Mouse (Mus musculus) midbrain, embryonic 10.5 days (tissue): Measurements from ENCODE around the gene Safb. TPM values are rescaled to one million over a fixed set of nuclear protein-coding genes. Genes with fewer than 3 reads are reported as not detected.
"Not testable (repeated sequence)": the region's sequence is repeated elsewhere in the genome, so short reads cannot be mapped to it uniquely, and the experiment has no call there.

Experiments
- DNase-seq: peaks from one replicate; pipeline ENCODE4 v3.0.0-alpha.2; 2017; ENCODE audit warnings: low spot score
- H3K27ac ChIP-seq: fragments of 300-500 bp; sonication (generic); replicated peaks from 2 replicates; pipeline ENCODE4 v1.5.1; 2016; ENCODE audit warnings: mild to moderate bottlenecking
- H3K27me3 ChIP-seq: fragments of 300-500 bp; sonication (generic); 2 replicates; pipeline ENCODE4 v1.6.1; 2016; ENCODE audit warnings: low read depth, mild to moderate bottlenecking; ENCODE audit not compliant: poor library complexity, severe bottlenecking
- H3K36me3 ChIP-seq: fragments of 300-500 bp; sonication (generic); 2 replicates; pipeline ENCODE4 v1.6.1; 2016; ENCODE audit warnings: mild to moderate bottlenecking, moderate library complexity
- H3K4me1 ChIP-seq: fragments of 300-500 bp; sonication (generic); 2 replicates; pipeline ENCODE4 v1.6.1; 2016
- H3K4me3 ChIP-seq: fragments of 300-500 bp; sonication (generic); 2 replicates; pipeline ENCODE4 v1.5.1; 2016; ENCODE audit warnings: mild to moderate bottlenecking, moderate library complexity
- H3K9me3 ChIP-seq: fragments of 300-500 bp; sonication (generic); replicated peaks from 2 replicates; pipeline ENCODE4 v1.6.1; 2016; ENCODE audit warnings: mild to moderate bottlenecking
- WGBS: fragments of 180-500 bp; shearing (Covaris S2); methylation state at CpG from one replicate; pipeline ENCODE4 v1.1.7; 2016; 5-methylcytosine and 5-hydroxymethylcytosine counted together
- polyA plus RNA-seq: library from polyadenylated mRNA; unstranded; fragments of >200 nt; fragmentation: Nextera tagmentation; extraction: Ambion mirVana; gene quantifications from 2 replicates; pipeline ENCODE4 v1.2.1, GENCODE M21; 2016

The Safb gene
- polyA plus RNA-seq, 1 experiment from 2014 or later, result 148 TPM

DNA sequence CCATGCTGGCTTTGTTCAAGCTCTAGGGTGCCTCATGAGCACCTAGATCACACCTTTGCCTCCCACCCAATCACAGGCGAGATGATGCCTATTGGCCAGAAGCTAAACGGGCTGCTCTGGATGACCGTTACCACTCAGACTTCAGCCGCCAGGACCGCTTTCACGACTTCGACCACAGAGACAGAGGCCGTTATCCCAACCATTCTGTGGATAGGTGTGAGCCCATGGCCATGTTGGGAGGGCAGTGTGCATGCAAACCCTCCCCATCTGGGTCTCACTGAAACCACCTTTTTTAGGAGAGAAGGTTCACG, 19.4 kb downstream of the Safb start:
- Histone ChIP-seq H3K9me3 (no peaks in the 10 kb centered on the region), H3K27ac (no peak overlapping the region), H3K4me3 (no peak overlapping the region), H3K4me1 (peaks cover 14% of the 10 kb centered on the region), H3K27me3 (no peaks in the 10 kb centered on the region), H3K36me3 (peaks cover 91% of the 10 kb centered on the region)
- no peak for DNase-seq
- 90% methylated on average over 9 of the region's 9 CpGs for WGBS

DNA sequence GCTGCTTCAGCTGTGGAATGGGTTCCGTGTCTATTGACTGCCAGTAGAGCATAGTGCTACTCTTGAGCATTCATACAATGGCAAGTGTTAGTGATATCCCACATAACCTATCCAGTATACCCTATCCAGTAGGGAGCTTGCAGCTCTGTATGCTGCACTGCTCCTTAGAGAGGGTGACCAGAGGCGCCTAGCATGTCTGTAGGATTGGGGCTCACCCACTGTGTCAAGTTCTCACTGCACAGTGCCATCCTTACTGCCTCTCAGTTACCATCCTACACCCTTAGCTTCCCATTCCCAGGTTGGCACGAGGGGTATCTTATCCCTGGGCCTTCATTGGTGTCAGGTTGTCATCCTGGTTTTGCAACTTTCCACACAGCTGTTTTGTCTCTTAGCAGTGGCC, 19.8 kb downstream of the Safb start:
- H3K4me1 ChIP-seq, result peaks cover 18% of the 10 kb centered on the region
- no peaks in the 10 kb centered on the region for H3K27me3 ChIP-seq
- 96% methylated on average over 3 of the region's 3 CpGs for WGBS
- no peak overlapping the region for H3K4me3 ChIP-seq
- DNase-seq, result no peak
- no peaks in the 10 kb centered on the region for H3K9me3 ChIP-seq
- H3K27ac ChIP-seq, result no peak overlapping the region
- peaks cover 88% of the 10 kb centered on the region for H3K36me3 ChIP-seq

DNA sequence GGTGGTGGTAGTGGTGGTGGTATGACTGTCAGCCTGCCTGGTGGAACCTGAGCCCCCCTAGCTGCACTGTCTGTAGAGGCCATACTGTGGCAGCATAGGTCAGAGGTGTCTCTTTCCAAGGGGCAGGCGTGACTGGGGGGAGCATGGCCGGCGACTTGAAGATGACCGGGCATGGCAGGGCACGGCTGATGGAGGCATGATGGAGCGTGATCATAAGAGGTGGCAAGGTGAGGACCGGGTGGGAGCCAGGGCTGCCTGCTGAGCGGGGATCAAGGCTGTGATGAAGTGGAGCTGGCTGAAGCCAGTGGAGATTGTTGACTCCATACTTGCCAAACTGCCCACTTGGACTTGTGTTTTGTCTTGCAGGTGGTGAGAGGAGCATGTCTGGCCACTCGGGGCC, 20.8 kb downstream of the Safb start:
- WGBS, result 93% methylated on average over 9 of the region's 9 CpGs
- H3K9me3 ChIP-seq, result no peaks in the 10 kb centered on the region
- H3K4me1 ChIP-seq, result peaks cover 25% of the 10 kb centered on the region
- H3K4me3 ChIP-seq, result no peak overlapping the region
- DNase-seq, result no peak
- no peaks in the 10 kb centered on the region for H3K27me3 ChIP-seq
- no peak overlapping the region for H3K27ac ChIP-seq
- H3K36me3 ChIP-seq, result peaks cover 78% of the 10 kb centered on the region

DNA sequence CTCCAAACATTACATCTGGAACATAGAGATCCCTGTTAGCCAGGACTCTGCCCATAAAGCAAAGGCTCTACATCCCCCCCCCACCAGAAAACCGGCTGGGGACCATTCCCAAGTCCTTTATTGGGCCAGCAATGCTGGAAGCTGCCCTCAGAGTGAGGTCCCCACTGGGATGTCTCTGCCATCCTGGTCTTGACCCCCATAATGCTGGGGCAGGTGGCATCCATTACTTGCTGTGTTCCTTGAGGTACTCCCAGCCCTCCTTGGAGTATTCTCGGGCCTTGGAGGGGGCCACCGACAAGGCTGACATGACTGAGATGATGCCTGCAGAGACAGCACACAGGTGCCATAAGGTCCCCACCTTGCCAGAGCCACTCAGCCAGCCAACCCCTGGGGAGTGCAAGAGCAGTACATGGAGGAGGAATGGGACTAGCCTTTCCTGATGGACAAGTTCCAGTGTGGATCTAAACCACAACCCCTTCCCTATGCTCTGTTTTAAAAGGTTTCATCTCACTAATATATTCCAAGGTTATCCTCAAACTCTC, 23.0 kb downstream of the Safb start:
- WGBS, result 83% methylated on average over 3 of the region's 3 CpGs
- H3K4me1 ChIP-seq, result peaks cover 44% of the 10 kb centered on the region
- no peak for DNase-seq
- no peaks in the 10 kb centered on the region for H3K9me3 ChIP-seq
- no peaks in the 10 kb centered on the region for H3K27me3 ChIP-seq
- peaks cover 56% of the 10 kb centered on the region for H3K36me3 ChIP-seq
- no peak overlapping the region for H3K27ac ChIP-seq
- H3K4me3 ChIP-seq, result peak overlapping the region; percentile 7; the same call in 1 of the 2 replicates

DNA sequence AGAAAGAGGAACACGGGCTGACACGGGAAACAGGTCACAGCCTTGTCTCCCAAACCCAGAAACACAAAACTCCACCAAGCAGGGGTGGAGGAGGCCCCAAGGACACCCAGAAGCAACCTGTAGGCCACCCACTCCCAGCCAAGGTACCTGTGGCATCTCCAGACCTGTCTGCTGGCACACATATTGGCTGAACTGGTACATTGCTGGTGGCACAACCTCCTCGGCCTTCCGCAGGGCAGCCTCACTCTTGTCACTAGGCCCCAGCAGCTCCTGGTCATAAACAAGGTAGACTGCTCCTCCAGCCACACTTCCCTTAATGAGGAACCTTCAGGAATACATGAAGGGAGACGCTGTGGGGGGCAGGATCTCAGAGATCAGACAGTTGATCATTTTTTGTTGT, 24.1 kb downstream of the Safb start:
- Histone ChIP-seq H3K27me3 (no peaks in the 10 kb centered on the region), H3K27ac (peak overlapping the region; percentile 89)
- WGBS, result 61% methylated on average over 5 of the region's 5 CpGs

DNA sequence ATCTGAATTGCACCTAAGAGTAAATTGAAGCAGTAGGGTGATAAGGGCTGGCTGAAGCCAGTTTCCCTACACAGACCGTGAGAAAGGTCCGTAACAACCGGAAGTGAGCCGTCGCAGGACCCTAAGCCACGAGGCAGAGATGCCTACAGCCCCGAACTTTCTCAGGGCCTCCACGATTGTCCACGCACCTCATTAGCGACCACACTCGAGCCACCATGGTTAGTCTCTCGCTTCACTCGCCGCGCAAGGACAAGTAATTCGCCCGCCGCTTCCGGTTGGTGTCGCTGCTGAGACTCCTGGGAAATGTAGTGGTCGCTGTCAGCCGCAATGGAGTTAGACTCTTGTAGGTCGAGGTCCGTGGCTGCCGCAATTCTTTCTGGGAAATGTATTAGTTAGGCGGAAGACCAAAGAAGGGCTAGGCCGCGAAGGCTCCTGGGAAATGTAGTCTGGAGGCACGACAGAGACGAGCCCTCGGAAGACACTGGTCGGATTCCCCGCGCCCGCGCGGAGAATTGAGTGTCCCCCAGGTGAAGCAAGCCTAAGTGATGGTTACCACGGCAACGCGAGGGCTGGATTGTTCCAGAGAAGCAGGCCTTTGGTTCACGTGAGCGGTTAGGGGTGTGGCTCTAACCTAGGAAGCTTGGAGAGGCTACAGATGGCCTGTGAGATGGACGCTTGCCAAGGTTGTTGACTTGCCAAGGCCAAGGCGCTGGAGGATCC, 25.0 kb downstream of the Safb start, which contains the start of gene 2410015M20Rik:
2410015M20Rik (minus strand) TSS at position 320 of the 720 bp plus-strand sequence.
- Histone ChIP-seq H3K36me3 (peaks cover 43% of the 10 kb centered on the region), H3K27ac (peak within 1 kb of the TSS; percentile 89), H3K9me3 (no peaks in the 10 kb centered on the region), H3K27me3 (no peaks in the 10 kb centered on the region), H3K4me3 (peak within 1 kb of the TSS; percentile 72), H3K4me1 (peaks cover 51% of the 10 kb centered on the region)
- peak; percentile 93 for DNase-seq
- WGBS, result under 1% methylated on average over 44 of the region's 44 CpGs

More for the DNA sequence above, 24.1 kb downstream of the Safb start:
- no peak for DNase-seq
- Histone ChIP-seq H3K4me1 (peaks cover 44% of the 10 kb centered on the region), H3K9me3 (no peaks in the 10 kb centered on the region), H3K4me3 (peak overlapping the region; percentile 72), H3K36me3 (peaks cover 45% of the 10 kb centered on the region)

DNA sequence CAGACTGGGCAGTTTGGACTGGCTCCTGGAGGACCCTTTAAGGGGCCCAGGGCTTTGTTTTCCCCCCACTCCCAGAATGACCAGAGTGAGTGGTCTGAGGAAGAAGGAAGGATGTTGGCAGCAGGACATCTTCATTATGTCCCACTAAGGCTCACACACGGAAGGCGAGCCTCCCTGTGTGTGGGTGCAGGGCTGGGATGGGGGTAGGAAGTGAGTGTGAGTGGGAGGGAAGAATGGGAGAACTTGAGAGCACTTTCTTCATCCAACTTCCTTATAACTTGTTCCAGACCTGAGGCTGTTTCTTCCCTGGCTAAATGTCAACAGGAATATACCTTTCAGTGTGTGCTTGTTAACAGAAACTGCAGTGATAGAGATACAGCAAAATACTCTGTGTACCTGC, 26.7 kb downstream of the Safb start:
- H3K36me3 ChIP-seq, result peaks cover 43% of the 10 kb centered on the region
- WGBS, result 52% methylated on average over 2 of the region's 2 CpGs
- no peaks in the 10 kb centered on the region for H3K9me3 ChIP-seq
- no peak overlapping the region for H3K27ac ChIP-seq
- DNase-seq, result no peak
- H3K4me3 ChIP-seq, result peak overlapping the region; percentile 21
- H3K27me3 ChIP-seq, result no peaks in the 10 kb centered on the region
- H3K4me1 ChIP-seq, result peaks cover 66% of the 10 kb centered on the region

DNA sequence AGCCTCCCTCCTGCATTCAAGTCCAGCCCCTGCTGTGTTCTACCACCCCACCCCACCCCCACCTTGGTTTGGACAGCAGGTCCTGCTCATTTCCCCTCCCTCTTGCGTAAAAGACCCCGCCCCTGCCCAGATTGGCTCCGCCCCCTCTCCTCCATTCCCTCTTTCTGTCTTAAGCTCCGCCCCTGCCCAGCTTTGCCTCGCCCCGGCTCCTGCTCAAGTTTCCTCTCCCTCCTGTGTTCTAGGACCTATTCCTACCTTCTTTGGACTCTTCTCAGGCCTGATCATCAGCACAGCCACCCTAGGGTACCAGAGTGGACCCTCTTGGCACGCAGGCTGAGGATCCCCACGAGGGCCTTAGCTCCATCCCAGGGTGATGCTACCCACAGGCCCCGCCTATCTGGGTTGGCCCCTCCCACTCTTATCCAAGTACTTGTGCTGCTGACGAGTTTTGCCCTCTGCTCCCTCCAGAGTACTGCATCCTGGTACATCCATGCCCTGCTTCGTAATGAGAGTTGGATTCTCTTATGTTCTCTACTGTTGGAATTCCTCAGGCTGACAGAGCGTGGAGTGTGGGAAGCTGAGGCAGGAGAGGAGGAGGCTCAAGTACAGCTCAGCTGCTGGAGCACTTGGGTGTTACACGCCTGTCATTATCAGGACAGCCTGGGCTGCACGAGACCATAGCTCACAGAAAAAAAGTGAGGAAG, 27.4 kb downstream of the Safb start:
- peak; percentile 63 for DNase-seq
- H3K27me3 ChIP-seq, result no peaks in the 10 kb centered on the region
- H3K4me3 ChIP-seq, result peak overlapping the region; percentile 38
- H3K36me3 ChIP-seq, result peaks cover 43% of the 10 kb centered on the region
- no peaks in the 10 kb centered on the region for H3K9me3 ChIP-seq
- WGBS, result 12% methylated on average over 14 of the region's 14 CpGs
- peak overlapping the region; percentile 58 for H3K27ac ChIP-seq
- H3K4me1 ChIP-seq, result peaks cover 66% of the 10 kb centered on the region

DNA sequence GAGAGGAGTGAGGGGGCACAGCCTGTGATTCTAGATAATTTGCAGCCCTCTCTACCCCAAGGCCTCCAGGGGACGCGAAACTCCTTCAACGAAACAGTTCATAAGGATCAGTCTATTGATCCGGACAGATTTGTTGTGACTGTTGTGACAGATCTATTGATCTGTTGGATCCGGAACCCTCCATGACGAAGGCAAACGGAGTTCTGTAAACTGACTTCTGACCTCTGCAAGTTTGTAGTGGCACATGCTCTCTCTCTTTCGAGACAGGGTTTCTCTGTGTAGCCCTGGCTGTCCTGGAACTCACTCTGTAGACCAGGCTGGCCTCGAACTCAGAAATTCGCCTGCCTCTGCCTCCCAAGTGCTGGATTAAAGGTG, 27.9 kb downstream of the Safb start:
- Histone ChIP-seq H3K4me1 (peaks cover 66% of the 10 kb centered on the region), H3K27ac (peak overlapping the region; percentile 58; the same call in 1 of the 2 replicates), H3K36me3 (peaks cover 43% of the 10 kb centered on the region), H3K4me3 (peak overlapping the region; percentile 84; the same call in 1 of the 2 replicates)
- WGBS, result 73% methylated on average over 10 of the region's 10 CpGs
- H3K9me3 ChIP-seq, DNase-seq, H3K27me3 ChIP-seq: not testable (repeated sequence)

DNA sequence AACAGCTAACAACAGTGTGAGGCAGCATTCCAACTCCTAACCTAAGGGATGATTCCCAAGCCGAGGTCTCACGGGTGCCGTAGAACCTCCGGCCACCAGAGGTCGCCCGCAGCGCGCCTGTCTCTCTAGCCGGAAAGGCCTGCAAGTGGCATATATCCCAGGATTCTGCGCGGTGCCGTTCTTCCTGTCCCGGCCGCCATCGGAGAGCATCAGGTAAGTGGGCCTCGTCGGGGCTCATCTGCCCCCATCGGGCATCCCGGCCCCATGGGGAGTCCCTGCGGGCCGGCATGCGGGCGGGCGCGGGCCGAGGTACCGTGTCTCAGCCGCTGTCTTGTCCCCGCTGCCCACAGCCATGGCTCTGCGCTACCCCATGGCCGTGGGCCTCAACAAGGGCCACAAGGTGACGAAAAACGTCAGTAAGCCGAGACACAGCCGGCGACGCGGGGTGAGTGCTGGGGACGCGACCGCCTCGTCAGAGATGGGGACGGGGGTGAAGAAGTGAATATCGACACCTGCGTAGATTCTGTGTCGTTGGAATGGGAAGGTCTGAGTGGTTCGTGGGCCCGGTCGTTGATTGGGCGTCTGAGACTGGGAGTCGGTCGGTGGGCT, 28.7 kb downstream of the Safb start, which contains the start of gene Rpl36:
Rpl36 (plus strand) TSS at position 181 of the 609 bp plus-strand sequence.
- H3K9me3 ChIP-seq, result no peaks in the 10 kb centered on the region
- peak within 1 kb of the TSS; percentile 95 for H3K27ac ChIP-seq
- peak within 1 kb of the TSS; percentile 84 for H3K4me3 ChIP-seq
- no peaks in the 10 kb centered on the region for H3K27me3 ChIP-seq
- WGBS, result under 1% methylated on average over 52 of the region's 52 CpGs
- H3K36me3 ChIP-seq, result peaks cover 44% of the 10 kb centered on the region
- peaks cover 58% of the 10 kb centered on the region for H3K4me1 ChIP-seq
- DNase-seq, result peak; percentile 95

DNA sequence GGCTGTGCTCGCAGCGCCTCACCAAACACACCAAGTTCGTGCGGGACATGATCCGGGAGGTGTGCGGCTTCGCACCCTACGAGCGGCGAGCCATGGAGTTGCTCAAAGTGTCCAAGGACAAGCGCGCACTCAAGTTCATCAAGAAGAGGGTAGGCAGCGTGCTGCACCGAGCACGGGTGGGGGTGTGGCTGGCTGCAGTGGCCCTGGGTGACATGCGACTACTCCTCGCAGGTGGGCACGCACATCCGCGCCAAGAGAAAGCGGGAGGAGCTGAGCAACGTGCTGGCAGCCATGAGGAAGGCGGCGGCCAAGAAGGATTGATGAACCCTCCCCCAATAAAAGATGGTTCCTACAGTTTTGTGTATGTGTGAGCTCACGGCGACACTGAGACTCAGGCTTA, 29.3 kb downstream of the Safb start:
- peak overlapping the region; percentile 95 for H3K27ac ChIP-seq
- H3K4me3 ChIP-seq, result peak overlapping the region; percentile 84
- WGBS, result under 1% methylated on average over 26 of the region's 26 CpGs
- not testable (repeated sequence) for H3K27me3 ChIP-seq, H3K9me3 ChIP-seq, DNase-seq
- peaks cover 50% of the 10 kb centered on the region for H3K36me3 ChIP-seq
- peaks cover 53% of the 10 kb centered on the region for H3K4me1 ChIP-seq

DNA sequence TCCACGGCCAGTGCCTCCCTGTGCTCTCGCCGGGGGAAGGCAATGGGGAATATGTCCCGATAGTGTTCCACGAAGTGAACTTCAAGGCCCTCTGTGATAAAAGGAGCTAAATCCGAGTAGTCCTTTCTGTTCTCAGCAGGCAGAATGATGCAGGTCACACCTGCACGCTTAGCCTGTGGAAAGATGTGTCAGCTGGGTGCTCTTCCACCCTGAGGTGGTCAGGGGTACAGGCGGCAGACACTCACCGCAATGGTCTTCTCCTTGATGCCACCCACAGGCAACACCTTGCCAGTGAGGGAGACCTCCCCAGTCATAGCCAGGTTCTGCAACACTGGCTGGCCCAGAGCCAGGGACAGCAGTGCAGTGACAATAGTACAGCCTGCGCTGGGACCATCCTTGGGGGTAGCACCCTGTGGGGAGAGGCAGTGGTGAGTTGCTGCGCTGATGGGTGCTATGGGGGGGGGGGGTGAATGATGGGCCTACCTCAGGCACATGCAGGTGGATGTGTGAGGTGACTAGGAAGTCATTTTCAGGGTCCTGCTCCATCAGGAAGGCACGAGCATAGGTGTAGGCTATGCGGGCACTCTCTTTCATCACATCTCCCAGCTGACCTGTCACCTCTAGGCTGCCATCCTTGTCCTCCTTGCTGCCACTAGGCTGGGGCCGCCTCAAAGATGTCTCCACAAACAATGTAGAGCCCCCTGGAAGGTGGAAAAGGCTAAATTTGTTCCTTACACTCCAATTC, 29.9 kb downstream of the Safb start:
- Histone ChIP-seq H3K4me1 (peaks cover 48% of the 10 kb centered on the region), H3K36me3 (peaks cover 57% of the 10 kb centered on the region)

More for the DNA sequence above, 29.9 kb downstream of the Safb start:
- Histone ChIP-seq H3K9me3 (no peaks in the 10 kb centered on the region), H3K4me3 (peak overlapping the region; percentile 84), H3K27me3 (no peaks in the 10 kb centered on the region), H3K27ac (peak overlapping the region; percentile 95)
- DNase-seq, result no peak
- 39% methylated on average over 14 of the region's 14 CpGs for WGBS
